Mouse (Mus musculus) cerebellum, adult (tissue): ENCODE measurements at regions not wholly inside any gene's neighbourhood (a gene's known extent, or its start where the extent isn't known, plus 50 kb on each side); places are given as distances from the start of the nearest gene placed in this dataset.
"Not testable (repeated sequence)": the region's sequence is repeated elsewhere in the genome, so short reads cannot be mapped to it uniquely, and the experiment has no call there.

Experiments used
- ATAC-seq: cut with Nextera tagmentation; 2 replicates; pipeline ENCODE4 v1.9.2; 2017; ENCODE audit warnings: mild to moderate bottlenecking, moderate library complexity, mixed read lengths; ENCODE audit not compliant: insufficient number of reproducible peaks, low FRiP score, low TSS enrichment

DNA sequence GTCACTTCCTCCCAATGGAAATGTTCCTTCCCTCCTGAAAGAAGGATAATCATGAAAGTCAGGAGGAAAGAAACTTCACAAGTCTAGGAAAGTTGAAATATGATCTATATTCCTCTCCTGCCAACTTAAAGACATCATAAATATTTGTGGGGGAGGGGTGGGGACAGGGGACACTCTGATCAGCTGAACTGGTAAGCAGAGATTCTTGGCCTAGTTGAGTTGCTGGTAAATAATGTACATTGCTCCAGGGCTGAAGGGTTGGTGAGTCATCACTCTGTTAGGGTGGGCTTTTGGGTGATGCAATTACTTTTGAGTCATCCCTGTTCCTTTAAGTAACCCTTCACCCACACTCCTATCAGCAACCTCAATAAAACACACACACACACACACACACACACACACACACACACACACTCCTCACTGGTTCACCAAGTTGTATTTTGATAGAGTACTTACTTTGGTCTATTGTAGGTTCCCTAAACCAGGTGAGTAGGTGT, 56.0 kb downstream of the Ccdc71l start:
- no peak for ATAC-seq

DNA sequence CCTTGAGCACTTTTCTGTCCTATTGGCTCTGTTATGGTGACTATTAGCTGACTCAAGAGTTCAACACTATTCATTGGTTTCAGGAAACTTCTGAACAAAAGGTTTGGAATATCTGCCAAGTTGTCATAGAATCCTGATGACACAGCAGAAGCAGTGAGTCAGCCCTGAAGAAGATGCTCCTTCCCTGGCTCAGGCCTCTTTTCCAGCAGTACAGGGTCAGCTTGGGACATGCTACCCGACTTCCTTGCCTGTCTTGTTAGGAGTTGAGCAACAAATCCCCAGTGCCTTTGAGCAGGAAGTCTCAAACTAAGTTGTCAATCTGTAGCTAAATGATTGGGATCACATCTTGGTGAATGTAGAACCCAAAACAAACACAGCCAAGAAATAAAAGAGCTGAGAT, 56.6 kb downstream of the Ccdc71l start:
- no peak for ATAC-seq

DNA sequence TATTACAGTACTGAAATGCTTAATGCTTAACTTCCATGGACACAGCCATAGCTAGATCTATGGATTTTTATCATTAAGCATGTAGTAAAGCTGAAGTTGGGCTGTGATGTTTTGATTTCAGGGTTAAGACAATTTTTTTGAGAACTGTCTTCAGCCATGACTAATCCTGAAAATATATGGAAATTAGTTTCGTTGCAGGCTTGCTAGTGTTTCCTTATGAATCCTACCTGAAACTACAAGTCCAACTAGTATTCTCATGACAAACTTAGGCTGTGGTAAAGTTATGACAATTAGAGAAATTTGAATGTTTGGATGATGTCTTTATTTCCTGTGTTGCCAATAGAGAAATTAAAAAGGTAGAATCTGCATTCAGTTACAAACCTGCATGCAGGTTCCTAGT, 59.7 kb downstream of the Ccdc71l start:
- ATAC-seq: no peak

- ATAC-seq: no peak
Observed at GRCm38 (mm10) chr12:32444770-32445169, 66.3 kb downstream of the Ccdc71l start.

- no peak for ATAC-seq
Observed at GRCm38 (mm10) chr12:32445874-32446273, 67.4 kb downstream of the Ccdc71l start.

DNA sequence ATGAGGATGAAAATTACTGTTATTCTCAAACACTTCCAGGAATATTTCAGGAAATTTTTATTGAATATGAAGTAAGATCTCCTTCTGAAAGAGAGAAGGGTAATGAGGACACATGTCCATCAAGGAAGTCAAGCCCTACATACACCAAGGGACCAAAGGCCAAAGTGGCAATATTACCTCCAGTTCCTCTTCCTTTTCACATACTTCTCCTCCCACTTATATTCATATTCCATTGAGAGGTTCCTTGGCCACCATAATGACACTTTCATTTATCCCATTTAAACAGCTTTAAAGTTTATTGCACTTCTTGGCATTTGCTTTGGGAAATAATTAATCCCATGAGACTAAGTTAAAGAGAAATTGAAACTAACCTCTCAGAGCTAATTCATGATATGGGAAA, 70.9 kb downstream of the Ccdc71l start:
- ATAC-seq: no peak

GRCm38 (mm10) chr12:32451226-32451625, 72.7 kb downstream of the Ccdc71l start:
- no peak for ATAC-seq

DNA sequence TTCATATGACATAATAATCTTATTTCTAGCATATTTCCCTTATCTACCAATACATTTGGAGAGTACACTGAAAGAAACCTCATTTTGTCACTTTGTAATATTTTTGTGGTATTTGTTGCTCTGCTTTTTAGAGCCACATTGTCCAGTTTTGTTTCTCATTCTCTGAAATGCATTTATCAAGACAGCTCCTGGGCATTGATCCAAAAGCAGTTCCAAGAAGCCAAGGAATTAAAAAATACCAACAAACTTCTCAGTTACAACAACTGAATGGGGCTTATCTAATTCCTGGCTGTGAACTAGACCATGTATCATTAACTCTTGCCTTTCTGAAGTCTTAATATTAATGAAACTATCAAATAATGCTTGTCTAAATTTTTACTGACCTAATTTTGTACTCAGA, 76.3 kb downstream of the Ccdc71l start:
- no peak for ATAC-seq

GRCm38 (mm10) chr12:32455231-32455630, 76.7 kb downstream of the Ccdc71l start:
- ATAC-seq: not testable (repeated sequence)

GRCm38 (mm10) chr12:32455913-32456312, 77.4 kb downstream of the Ccdc71l start:
- ATAC-seq: no peak

DNA sequence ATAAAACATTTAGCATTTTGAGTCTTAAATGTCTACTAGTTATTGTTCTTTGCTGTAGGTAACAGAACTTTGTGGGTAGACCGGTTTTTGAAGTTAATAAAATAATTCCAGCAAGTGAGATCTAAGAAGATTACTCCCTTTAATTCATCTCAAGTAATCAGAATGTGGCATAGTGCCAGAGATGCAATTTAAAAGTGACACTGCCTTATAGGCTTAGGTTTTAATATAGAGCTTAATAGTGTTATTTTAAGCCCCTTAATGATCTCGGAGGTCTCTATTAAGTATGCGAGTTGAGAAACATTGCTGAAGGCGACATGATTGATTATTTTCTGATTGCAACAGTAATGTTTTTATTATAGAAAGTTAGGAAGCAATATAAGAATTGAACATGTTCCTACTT, 78.3 kb downstream of the Ccdc71l start:
- ATAC-seq: no peak

DNA sequence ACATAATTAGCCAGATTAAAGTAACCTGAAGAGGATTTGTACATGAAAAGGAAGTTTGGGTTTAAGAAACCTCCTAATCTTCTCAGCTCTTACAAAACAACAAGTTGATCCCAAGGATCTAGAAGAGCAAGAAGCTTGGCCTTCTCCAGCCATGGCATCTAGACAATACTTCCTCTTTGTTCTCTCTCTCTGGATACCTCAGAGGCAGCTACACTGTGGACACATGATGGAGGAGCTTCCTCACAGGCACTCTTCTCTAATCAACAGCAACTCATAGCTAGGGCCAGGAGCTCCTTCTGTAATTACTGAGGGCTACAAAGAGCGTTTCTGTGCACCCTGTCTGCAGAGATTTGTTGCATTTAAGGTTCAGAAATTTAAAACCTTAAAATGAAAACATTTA, 79.9 kb downstream of the Ccdc71l start:
- no peak for ATAC-seq

GRCm38 (mm10) chr12:32460330-32460998, 82.0 kb downstream of the Ccdc71l start:
- ATAC-seq: no peak

DNA sequence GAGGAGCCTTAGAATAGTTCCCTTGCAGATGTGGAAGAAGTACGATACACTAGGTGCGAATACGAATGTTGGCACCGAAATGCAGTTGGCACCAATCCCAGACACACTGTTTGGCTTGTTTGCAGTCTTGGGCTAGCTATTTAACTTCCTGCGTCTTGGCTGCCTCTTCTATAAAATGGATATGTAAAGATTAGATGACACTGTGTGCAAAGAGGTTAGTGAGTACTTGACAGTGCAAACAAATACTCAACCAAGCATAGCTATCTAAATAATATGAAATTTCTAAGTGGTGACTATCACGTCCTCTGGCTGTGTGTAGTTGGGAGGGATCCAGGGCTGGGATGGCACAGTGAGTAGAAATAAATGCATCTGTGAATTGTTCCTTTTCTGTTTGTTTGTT, 86.9 kb downstream of the Ccdc71l start:
- ATAC-seq: no peak

DNA sequence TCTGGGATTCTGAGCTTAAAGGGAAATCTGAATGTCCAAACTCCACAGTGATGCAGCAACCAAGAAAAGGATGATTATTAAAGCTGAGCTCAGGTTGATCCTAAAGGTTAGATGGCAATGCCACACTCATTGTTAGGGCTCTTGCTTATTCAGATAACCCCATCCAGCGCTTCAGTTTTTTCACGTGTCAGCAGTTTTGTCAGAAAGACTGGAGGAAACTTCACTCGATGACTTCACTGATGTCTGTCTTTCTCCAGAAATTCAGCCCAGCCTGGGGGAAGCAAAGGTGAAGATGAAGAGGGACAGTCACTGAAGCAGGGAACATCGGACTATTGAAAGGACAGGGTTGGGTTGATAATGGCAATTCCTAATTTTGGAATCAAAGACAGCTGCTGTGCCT, 91.4 kb downstream of the Ccdc71l start:
- ATAC-seq: no peak

DNA sequence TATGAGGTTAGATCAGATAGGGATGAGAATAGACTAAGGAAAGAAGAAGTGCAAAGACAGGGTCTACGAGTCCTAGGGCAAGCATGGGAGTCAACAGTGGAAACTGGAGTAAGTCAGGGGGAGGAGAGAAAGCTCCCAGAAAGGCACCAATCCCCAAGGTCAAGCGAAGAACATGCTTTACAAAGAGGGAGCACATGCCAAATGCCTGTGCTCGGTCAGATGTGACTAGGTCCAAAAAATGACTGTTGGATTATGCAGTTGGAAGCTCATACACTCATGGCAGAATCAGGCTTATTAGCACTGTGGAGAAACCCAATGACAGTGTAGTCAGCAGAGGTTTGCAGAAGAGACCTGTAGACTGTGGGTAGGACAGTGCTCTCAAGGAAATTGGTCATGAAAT, 100.9 kb downstream of the Ccdc71l start:
- no peak for ATAC-seq

GRCm38 (mm10) chr12:32480268-32480667, 101.8 kb downstream of the Ccdc71l start:
- ATAC-seq: no peak

DNA sequence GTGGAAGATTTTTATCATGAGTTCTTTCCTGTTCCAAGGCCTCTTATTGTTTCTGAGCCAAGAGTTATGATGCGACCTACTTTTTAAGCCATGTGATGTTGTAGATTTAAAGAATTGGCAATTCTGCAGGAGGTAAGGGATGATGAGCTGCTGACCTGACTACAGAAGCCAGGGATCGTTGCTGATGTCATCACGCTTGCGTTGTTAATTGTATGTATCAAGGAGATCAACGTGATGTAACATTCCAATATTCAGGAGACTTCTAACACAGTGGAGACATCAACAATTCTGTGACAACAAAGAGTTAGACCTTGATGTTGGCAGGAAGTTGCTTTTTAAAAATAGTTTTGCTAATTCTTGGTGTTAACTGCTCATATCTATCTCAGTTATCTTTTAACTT, 102.5 kb downstream of the Ccdc71l start:
- no peak for ATAC-seq

GRCm38 (mm10) chr12:32482343-32482742, 103.8 kb downstream of the Ccdc71l start:
- no peak for ATAC-seq

- no peak for ATAC-seq
Observed at GRCm38 (mm10) chr12:32482777-32483176, 104.3 kb downstream of the Ccdc71l start.

GRCm38 (mm10) chr12:32486246-32486645, 107.7 kb downstream of the Ccdc71l start:
- ATAC-seq: no peak

GRCm38 (mm10) chr12:32486729-32487128, 108.2 kb downstream of the Ccdc71l start:
- no peak for ATAC-seq
